Mouse (Mus musculus): ENCODE data around the gene Topors. TPM values are rescaled to one million over a fixed set of nuclear protein-coding genes. Genes with fewer than 3 reads are reported as not detected.
"Not testable (repeated sequence)": the region's sequence is repeated elsewhere in the genome, so short reads cannot be mapped to it uniquely, and the experiment has no call there.

The Topors gene
- polyA plus RNA-seq (2016; fragmentation: Nextera tagmentation; extraction: Ambion mirVana): 50.7 and 57.7 TPM in 2 replicates

DNA sequence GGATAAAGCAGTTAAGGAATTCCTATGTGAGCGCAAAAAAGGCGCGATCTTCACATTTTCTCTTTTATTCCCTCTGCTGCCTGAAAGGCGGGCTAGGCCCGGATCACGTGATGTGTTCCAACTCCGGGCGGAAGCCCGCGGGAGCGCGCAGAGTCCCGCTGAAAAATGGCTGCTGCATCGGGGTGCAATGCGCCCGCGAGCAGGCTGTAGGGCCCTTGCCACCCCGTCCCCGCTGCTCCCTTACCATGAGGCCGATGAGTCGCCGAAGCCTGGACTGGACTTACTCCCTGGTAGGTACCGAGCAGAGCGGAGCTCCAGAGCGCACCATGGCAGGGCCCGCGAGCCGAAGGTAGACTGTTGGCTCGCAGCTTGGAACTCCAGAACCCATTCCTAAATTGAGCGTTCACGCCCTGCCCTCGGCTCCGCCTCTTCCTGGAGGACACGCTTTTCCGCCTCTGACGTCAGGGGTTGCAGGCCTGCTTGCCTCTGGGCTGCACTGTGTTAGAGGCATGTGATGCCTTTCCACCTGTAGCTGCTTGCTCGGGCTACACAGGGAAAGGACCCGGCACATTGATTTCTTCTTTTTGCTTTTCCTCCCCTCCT is at the start of gene Topors, which contains the start of gene Smim27:
Topors (minus strand) TSS at position 421 of the 603 bp plus-strand sequence.
Smim27 (plus strand) TSS at position 150 of the 603 bp plus-strand sequence.
- Histone ChIP-seq H3K27me3 (no peaks in the 10 kb centered on the region), H3K36me3 (peaks cover 21% of the 10 kb centered on the region), H3K9me3 (no peaks in the 10 kb centered on the region), H3K4me2 (replicated peaks) (peak within 1 kb of the TSS; percentile 92), H3K27ac (peak within 1 kb of the TSS; percentile 99), H3K9ac (peak within 1 kb of the TSS; percentile 92), H3K4me1 (peaks cover 14% of the 10 kb centered on the region), H3K4me3 (peak within 1 kb of the TSS; percentile 87)
- ATAC-seq (ENCODE audit: insufficient number of reproducible peaks, insufficient read depth, low FRiP score, low TSS enrichment): peak; percentile 96
- WGBS: under 1% methylated on average over 38 of the region's 38 CpGs

DNA sequence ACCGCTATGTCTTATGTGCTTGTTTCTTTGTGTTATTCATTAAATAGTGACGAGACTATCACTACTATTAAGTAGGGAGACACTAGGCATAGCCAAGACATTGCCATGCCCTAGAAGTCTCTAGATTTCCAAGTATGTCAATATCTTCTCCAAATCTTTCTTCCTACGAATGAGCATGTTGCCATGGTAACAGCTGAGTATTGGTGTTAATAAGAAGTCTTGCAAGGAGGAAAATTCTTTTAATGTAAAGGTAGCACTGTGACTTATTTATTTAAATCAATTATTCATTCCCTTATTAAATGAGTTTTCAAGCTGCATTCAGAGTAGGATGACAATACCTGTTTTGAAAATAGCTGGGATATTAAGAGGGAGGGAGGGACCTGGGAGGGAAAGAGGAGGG is 47.8 kb upstream of the Topors start:
- H3K4me2 ChIP-seq (replicated peaks): no peak overlapping the region
- H3K4me3 ChIP-seq: no peak overlapping the region
- no peaks in the 10 kb centered on the region for H3K4me1 ChIP-seq
- no peaks in the 10 kb centered on the region for H3K27me3 ChIP-seq
- H3K36me3 ChIP-seq: no peaks in the 10 kb centered on the region
- 76% methylated on average over 3 of the region's 3 CpGs for whole genome bisulfite sequencing
- no peak overlapping the region for H3K27ac ChIP-seq
- H3K9ac ChIP-seq: no peak overlapping the region
- no peak for ATAC-seq (ENCODE audit: insufficient number of reproducible peaks, insufficient read depth, low FRiP score, low TSS enrichment)
- H3K9me3 ChIP-seq: no peaks in the 10 kb centered on the region

DNA sequence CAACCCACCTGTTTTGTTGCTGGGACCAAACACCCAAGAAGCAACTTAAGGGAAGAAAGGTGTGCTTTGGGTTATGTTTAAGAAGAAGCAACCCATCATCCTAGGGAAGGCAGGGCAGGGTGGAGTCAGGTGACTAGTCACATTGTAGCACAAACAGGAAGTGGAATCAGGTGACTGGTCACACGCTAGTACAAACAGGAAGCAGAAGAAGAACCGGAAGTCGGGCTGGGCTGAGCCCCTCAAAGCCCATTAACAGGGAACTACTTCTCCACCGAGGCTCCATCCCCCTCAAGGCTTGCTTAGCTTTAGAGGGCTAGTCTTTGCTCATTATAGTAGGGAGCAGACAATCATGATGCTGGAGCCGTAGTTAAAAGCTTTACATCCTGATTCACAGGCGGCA is 43.4 kb upstream of the Topors start:
- no peaks in the 10 kb centered on the region for H3K4me1 ChIP-seq
- no peaks in the 10 kb centered on the region for H3K27me3 ChIP-seq
- no peak overlapping the region for H3K4me3 ChIP-seq
- H3K36me3 ChIP-seq: no peaks in the 10 kb centered on the region
- 71% methylated on average over 6 of the region's 6 CpGs for WGBS
- H3K4me2 ChIP-seq (replicated peaks): no peak overlapping the region
- H3K27ac ChIP-seq: no peak overlapping the region
- H3K9ac ChIP-seq: no peak overlapping the region
- no peak for ATAC-seq (ENCODE audit: insufficient number of reproducible peaks, insufficient read depth, low FRiP score, low TSS enrichment)
- no peaks in the 10 kb centered on the region for H3K9me3 ChIP-seq

DNA sequence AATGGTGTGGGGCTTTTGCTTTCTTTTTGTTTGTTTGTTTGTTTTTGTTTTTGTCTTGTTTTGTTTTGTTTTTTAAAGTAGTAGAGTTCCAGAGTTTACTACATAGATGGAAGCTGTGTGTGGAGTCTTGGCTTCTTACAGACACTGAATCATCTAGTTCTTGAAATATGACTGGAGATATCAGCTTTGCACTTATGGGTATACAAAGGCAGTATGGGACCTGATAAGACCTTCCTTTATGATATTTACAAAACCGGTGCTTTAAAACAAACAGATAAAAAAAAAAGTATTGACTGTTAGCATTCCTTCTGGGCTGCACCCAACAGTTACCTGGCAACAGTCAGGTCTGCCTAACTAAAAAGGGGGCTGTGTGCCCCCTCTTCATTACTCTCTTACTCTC is 42.6 kb upstream of the Topors start:
- H3K27ac ChIP-seq: no peak overlapping the region
- no peak overlapping the region for H3K4me3 ChIP-seq
- no peaks in the 10 kb centered on the region for H3K9me3 ChIP-seq
- no peak overlapping the region for H3K9ac ChIP-seq
- H3K4me1 ChIP-seq: no peaks in the 10 kb centered on the region
- 88% methylated on average over 1 of the region's 1 CpGs for WGBS
- ATAC-seq (ENCODE audit: insufficient number of reproducible peaks, insufficient read depth, low FRiP score, low TSS enrichment): no peak
- H3K4me2 ChIP-seq (replicated peaks): no peak overlapping the region
- H3K27me3 ChIP-seq: no peaks in the 10 kb centered on the region
- H3K36me3 ChIP-seq: no peaks in the 10 kb centered on the region

DNA sequence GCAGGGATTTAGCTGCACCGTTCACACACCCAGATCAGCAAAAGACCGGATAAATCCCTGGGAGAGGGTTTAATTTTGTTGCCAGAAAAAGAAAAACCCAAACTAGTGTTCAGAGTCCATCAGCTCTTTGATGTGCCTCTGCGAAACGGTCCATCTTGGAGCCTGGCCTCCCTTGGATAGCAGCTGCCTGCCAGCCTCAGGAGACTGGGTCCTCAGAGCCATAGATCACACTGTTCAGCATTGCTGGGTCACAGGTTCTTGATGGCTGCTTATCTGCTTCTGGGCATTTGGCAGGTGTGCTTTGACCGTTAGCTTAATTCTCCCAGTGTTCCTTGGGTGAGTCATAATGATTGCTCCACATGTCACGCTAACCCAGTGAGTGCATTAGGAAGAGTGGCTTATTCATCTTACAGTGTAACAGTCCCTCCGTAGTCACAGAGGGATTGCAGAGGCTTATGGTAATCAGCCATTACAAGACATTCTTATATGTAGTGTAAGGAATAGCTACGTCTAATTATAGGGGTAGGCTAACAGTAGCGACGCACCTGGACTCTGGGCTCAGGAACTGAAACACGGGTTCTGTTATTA is 41.2 kb upstream of the Topors start:
- H3K9me3 ChIP-seq: no peaks in the 10 kb centered on the region
- H3K36me3 ChIP-seq: no peaks in the 10 kb centered on the region
- no peak for ATAC-seq (ENCODE audit: insufficient number of reproducible peaks, insufficient read depth, low FRiP score, low TSS enrichment)
- H3K27me3 ChIP-seq: no peaks in the 10 kb centered on the region
- H3K4me1 ChIP-seq: no peaks in the 10 kb centered on the region
- H3K4me3 ChIP-seq: no peak overlapping the region
- H3K27ac ChIP-seq: no peak overlapping the region
- no peak overlapping the region for H3K4me2 ChIP-seq (replicated peaks)
- no peak overlapping the region for H3K9ac ChIP-seq
- WGBS: 77% methylated on average over 11 of the region's 11 CpGs

DNA sequence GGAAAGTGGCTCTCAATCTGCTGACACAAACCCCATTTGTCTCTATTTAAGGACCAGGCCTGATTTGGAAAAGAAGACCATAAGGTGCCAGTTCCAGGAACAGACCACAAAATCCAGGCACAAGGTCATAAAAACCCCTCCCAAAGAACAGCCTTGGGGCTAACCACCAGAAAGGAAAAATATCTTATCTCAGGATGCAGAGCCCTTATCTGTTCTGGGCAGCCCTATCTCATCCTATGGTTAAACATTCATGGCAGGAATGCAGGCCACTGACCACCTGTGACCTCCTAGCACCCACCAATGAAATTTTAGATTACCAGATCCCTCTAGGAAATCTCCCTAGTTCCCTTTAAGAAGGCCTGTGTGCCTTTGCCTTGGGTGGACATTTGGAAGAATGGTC is 40.0 kb upstream of the Topors start:
- Histone ChIP-seq H3K9me3 (no peaks in the 10 kb centered on the region), H3K9ac (no peak overlapping the region)
- ATAC-seq (ENCODE audit: insufficient number of reproducible peaks, insufficient read depth, low FRiP score, low TSS enrichment): no peak

DNA sequence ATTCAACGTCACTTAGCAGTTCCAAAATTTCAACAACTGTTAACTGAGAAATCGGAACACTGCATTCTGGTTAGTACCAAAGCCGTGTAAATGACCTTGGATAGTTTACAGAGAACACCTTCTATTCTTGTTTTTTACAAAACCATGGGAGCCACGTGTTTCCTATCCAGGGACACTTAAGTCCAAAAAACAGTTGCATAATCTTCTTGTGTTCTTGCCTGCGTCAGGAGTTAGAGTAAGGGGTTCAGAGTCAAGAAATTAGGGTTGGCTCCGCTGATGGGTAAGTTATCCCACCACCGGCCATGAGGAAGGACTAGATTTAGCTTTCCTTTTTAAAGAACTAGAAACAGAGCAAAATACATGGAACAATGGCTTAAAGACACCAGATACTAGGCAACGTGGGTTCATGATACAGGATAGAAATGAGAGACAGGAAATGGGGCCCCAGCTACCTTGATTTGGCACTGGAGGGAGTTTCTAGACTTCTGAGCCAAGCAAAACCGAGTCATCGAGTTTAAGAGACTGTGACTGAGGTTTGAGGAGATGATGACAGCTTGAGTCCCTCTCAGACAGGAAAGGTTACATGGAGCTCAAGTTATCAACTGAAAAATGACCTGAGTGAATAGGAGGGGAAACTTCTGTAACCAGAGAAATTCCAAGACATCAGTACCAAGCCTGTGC is 32.9 kb upstream of the Topors start:
- H3K9me3 ChIP-seq: no peaks in the 10 kb centered on the region
- no peak overlapping the region for H3K27ac ChIP-seq
- H3K9ac ChIP-seq: no peak overlapping the region
- H3K4me1 ChIP-seq: no peaks in the 10 kb centered on the region
- H3K27me3 ChIP-seq: no peaks in the 10 kb centered on the region
- WGBS: 76% methylated on average over 10 of the region's 10 CpGs
- ATAC-seq (ENCODE audit: insufficient number of reproducible peaks, insufficient read depth, low FRiP score, low TSS enrichment): no peak
- no peaks in the 10 kb centered on the region for H3K36me3 ChIP-seq
- H3K4me2 ChIP-seq (replicated peaks): no peak overlapping the region
- no peak overlapping the region for H3K4me3 ChIP-seq

More for the DNA sequence above, 40.0 kb upstream of the Topors start:
- Histone ChIP-seq H3K27ac (no peak overlapping the region), H3K27me3 (no peaks in the 10 kb centered on the region), H3K4me2 (replicated peaks) (no peak overlapping the region), H3K36me3 (no peaks in the 10 kb centered on the region), H3K4me1 (no peaks in the 10 kb centered on the region), H3K4me3 (no peak overlapping the region)

DNA sequence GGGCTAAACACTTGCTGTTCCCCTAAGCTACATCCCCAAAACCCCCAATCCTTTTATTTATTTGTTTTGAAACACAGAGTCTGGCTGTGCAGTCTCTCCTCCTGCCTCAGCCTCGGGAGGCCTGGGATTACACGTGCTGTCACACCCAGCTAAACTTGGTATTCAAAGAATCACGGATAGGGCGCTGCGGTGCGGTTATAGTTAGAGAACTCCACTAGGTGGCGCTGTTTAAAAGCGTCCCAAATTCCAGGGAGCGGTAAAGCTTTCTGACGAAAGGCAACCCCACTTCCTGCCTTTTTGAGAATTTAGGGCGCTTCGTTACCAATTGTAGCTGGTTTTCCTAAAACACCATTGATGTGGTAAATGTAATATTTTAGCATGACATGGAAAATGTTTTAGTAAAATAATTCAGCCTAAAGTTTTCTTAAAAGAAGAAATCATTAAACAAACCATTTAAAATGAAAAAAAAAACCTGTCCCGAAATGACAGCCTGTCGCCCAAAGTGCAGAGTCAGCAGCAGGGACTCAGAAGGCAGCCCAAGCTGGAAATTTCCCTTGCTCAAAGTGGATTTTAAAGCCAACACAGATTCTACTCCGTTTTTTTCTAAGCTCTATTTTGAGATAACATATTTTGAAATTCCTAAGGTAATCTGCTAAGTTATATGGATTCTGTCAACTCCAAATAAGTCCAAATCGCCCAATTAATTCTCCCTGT is 31.6 kb upstream of the Topors start:
- ATAC-seq (ENCODE audit: insufficient number of reproducible peaks, insufficient read depth, low FRiP score, low TSS enrichment): no peak
- whole genome bisulfite sequencing: 11% methylated on average over 16 of the region's 16 CpGs
- H3K9ac ChIP-seq: no peak overlapping the region
- no peaks in the 10 kb centered on the region for H3K4me1 ChIP-seq
- no peaks in the 10 kb centered on the region for H3K9me3 ChIP-seq
- no peaks in the 10 kb centered on the region for H3K36me3 ChIP-seq
- no peak overlapping the region for H3K4me3 ChIP-seq
- no peak overlapping the region for H3K27ac ChIP-seq
- H3K27me3 ChIP-seq: no peaks in the 10 kb centered on the region
- no peak overlapping the region; the same call in 1 of the 2 replicates for H3K4me2 ChIP-seq (replicated peaks)

DNA sequence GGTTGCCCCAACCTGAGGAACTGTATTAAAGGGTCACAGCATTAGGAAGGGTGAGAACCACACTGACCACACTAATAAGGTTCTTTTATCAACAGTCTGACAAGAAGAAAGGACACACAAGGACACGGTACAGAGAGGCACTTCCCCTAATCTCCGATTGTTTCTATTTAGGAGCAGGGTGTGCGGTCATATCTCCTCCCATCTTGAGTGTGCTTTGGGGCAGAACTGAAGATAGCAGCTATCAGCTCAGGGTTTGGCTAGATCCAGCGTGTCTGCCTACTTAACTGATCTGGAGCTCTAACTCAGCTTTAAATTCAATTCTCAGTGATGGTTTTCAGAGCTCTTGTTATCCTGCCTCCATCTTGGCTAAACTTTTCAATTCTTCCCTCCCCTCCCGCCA is 29.5 kb upstream of the Topors start:
- Histone ChIP-seq H3K36me3 (no peaks in the 10 kb centered on the region), H3K9ac (no peak overlapping the region), H3K4me2 (replicated peaks) (no peak overlapping the region), H3K4me1 (no peaks in the 10 kb centered on the region), H3K4me3 (no peak overlapping the region), H3K9me3 (0 out of 2 replicates have a peak, but pooled peaks cover 4% of the 10 kb centered on the region), H3K27me3 (no peaks in the 10 kb centered on the region), H3K27ac (no peak overlapping the region)
- ATAC-seq (ENCODE audit: insufficient number of reproducible peaks, insufficient read depth, low FRiP score, low TSS enrichment): no peak
- 78% methylated on average over 5 of the region's 5 CpGs for WGBS

DNA sequence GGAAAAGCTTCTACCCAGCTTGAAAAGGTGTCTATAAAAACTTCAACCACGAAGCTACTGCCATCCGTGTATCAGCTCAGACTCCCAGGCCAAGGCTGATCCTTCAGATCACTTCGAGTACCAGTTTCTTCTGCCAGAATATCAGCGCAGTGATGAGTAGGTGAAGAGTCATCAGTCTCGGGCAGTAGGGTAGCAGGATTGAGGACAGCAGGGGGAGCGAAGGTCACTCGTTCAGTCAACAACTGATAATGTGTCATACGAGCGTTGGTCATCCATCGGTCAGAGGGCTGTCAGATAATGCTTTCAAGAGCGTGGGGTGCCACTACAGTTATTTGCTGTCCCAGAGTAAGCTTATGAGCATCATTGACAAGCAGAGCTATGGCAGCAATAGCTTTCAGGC is 21.9 kb upstream of the Topors start:
- not testable (repeated sequence) for H3K27ac ChIP-seq; H3K4me1 ChIP-seq; H3K27me3 ChIP-seq; H3K9ac ChIP-seq; H3K9me3 ChIP-seq; H3K4me3 ChIP-seq; H3K4me2 ChIP-seq (replicated peaks); H3K36me3 ChIP-seq; ATAC-seq (ENCODE audit: insufficient number of reproducible peaks, insufficient read depth, low FRiP score, low TSS enrichment)
- 93% methylated on average over 11 of the region's 11 CpGs for WGBS

DNA sequence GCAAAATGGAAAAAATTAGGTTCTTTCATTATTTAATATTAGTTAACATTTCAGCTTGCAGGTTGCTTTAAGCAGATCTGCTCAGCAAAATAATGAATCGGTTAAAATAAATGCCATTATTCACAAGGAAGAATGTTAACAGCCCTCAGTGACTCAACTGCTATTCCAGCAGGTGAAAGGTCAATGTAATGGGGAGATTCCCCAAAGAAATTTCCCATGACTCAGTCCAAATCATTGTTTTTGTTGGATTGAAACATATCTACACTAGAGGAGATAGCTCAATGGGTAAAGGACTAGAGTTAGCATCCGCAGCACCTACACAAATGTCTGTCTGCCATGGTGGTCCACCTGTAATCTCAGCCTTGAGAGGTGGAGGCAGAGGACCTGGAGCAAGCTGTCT is 19.4 kb upstream of the Topors start:
- no peak overlapping the region for H3K9ac ChIP-seq
- ATAC-seq (ENCODE audit: insufficient number of reproducible peaks, insufficient read depth, low FRiP score, low TSS enrichment): no peak
- H3K27me3 ChIP-seq: no peaks in the 10 kb centered on the region
- no peaks in the 10 kb centered on the region; the same call in 1 of the 2 replicates for H3K9me3 ChIP-seq
- no peaks in the 10 kb centered on the region for H3K4me1 ChIP-seq
- WGBS: 87% methylated on average over 2 of the region's 2 CpGs
- no peak overlapping the region for H3K4me3 ChIP-seq
- H3K36me3 ChIP-seq: no peaks in the 10 kb centered on the region
- no peak overlapping the region for H3K4me2 ChIP-seq (replicated peaks)
- H3K27ac ChIP-seq: no peak overlapping the region
